Mouse (Mus musculus) cortical plate, adult 2 months (tissue): ENCODE results near the gene Mlxipl.

Source experiments
- CTCF ChIP-seq: fragments of 200-500 bp; IDR thresholded peaks from 2 replicates; pipeline ENCODE4 v1.5.1; 2011; ENCODE audit warnings: mild to moderate bottlenecking, control low read depth, low read length; ENCODE audit not compliant: insufficient read depth; ENCODE audit errors: extremely low read depth
- POLR2A ChIP-seq: fragments of 200-500 bp; IDR thresholded peaks from 2 replicates; pipeline ENCODE4 v1.6.1; 2011; ENCODE audit warnings: mild to moderate bottlenecking, low read length, control low read depth; ENCODE audit not compliant: insufficient read depth; ENCODE audit errors: extremely low read depth

DNA sequence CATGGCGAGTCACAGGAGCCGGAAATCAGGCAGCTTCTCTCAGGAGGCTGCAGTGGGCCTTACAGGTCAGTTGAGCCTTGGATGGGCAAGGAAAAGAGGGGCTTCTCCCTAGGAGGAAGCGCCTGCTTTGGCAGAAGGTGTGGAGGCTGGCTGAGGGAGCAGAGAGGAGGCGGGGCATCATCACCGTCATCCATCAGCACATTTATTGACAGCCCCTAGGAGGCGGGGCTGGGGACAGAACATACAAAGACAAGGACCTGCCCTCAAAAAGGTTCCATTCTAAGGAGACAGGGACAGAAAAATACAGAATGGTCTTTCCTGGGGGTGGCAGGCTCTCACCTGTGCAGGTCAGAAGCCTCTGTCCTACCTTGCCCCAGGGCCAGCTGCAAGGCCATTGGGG lies 17.0 kb upstream of the Mlxipl start:
- TF ChIP-seq CTCF (no peak), POLR2A (no peak)
